Mouse (Mus musculus) erythroid progenitor cell, adult 5-6 weeks (primary cell): Measurements from ENCODE around the gene Etnk2. TPM values are rescaled to one million over a fixed set of nuclear protein-coding genes. Genes with fewer than 3 reads are reported as not detected.
"Not testable (repeated sequence)": the region's sequence is repeated elsewhere in the genome, so short reads cannot be mapped to it uniquely, and the experiment has no call there.

Experiments used
- ATAC-seq: replicated peaks from 2 replicates; pipeline ENCODE4 v1.8.0; 2016; ENCODE audit warnings: moderate number of reproducible peaks, mild to moderate bottlenecking, moderate TSS enrichment, inconsistent platforms; ENCODE audit not compliant: poor library complexity, low FRiP score, severe bottlenecking
- total RNA-seq, 2 experiments: library from RNA; stranded (forward) in 1 of 2; stranded (reverse) in 1 of 2; fragments of 150-400 nt in 1 of 2; fragments of 186-747, 209-891 nt in 1 of 2; gene quantifications; 2 replicates each; pipeline versions ENCODE4 v1.2.3 to v1.2.4; 2015 to 2017; ENCODE audit warnings: low replicate concordance in 2 of 2

Etnk2 gene
- total RNA-seq (2015; ENCODE audit: low replicate concordance) = not detected in 2 replicates
- not detected in 2 replicates for total RNA-seq (2017; ENCODE audit: low replicate concordance)

GRCm38 (mm10) chr1:133363276-133364021 lies at the start of gene Etnk2:
Gene Etnk2, plus strand, starts transcription at chr1:133363572.
- ATAC-seq = no peak

- no peak for ATAC-seq
Measured at GRCm38 (mm10) chr1:133314364-133314763, 49.0 kb upstream of the Etnk2 start.

- no peak for ATAC-seq
Measured at GRCm38 (mm10) chr1:133315775-133316174, 47.6 kb upstream of the Etnk2 start.

DNA sequence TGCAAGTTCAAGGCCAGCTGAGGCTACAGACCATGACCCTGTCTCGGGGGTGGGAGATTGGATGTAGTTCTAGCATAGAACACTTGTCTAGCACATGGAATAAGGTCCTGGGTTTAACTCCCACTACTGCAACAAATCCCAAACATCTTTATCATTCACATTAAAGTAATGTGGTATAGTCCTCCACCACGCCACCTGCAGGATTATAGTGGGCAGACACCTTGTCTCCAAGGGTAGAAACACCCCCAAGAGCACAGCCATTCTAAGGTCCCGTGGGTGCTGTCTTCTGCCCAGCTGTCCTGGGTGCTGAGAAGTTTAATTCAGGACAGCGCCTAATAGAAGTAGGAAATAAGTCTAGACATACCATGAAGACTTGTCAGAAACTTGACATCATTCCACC lies 46.8 kb upstream of the Etnk2 start:
- ATAC-seq = no peak

GRCm38 (mm10) chr1:133317149-133317548 lies 46.2 kb upstream of the Etnk2 start:
- ATAC-seq = no peak

DNA sequence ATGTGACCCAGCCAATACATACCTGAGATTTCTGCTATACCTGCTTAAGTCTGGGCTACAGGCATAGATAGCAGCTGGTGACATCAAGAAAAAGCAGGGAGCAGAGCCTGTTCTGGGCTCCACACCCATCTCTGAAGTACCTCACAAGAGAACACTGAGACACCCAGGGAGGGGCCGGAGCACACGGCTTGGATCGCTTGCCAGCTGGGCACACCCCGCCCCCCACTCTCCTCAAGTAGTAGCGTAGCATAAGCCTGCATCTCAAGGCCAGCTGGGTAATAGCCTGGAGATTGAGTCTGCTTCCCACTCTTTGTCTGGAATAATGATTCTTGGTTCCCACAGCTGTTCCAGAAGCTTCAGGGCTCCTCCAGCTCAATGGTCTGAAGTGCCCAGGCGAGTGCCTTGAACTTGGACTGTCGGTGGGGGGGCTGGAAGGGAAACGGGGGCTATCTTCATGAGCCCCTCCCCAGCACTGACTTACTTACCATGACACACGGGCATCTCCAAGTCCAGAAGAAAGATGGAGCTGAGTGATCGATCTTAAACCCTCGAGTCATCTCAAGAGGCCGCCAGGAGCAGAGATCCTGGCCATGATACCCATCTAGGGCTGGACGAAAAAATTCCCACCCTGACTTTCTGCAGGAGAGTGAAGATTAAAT lies 42.0 kb upstream of the Etnk2 start, which contains the start of gene Kiss1:
Gene Kiss1, plus strand, starts transcription at position 609 of the 659 bp plus-strand sequence.
- no peak for ATAC-seq

DNA sequence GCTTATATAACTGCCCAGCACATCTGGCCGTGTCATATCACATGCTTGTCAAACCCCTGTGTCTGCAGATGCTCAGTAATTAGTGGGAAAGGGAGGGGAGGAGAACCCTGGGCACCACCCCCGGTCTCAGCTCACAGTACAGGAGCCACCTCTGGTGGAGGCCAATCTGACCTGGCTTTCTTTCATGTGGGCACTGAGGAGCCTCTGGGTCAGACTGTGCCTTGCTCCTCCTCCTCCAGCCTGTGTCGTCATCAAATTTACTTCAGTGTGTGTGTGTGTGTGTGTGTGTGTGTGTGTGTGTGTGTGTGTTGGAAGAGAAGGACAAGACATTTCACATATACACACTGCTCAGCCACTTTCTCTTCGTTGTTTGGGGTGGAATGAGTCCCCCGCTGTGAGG lies 40.0 kb upstream of the Etnk2 start:
- no peak for ATAC-seq

- ATAC-seq = no peak
Measured at GRCm38 (mm10) chr1:133325951-133326350, 37.4 kb upstream of the Etnk2 start.

- no peak for ATAC-seq
Measured at GRCm38 (mm10) chr1:133327094-133327493, 36.3 kb upstream of the Etnk2 start.

GRCm38 (mm10) chr1:133328299-133328795 lies 35.0 kb upstream of the Etnk2 start:
- ATAC-seq = no peak

GRCm38 (mm10) chr1:133328896-133329637 lies 34.3 kb upstream of the Etnk2 start:
- no peak for ATAC-seq

DNA sequence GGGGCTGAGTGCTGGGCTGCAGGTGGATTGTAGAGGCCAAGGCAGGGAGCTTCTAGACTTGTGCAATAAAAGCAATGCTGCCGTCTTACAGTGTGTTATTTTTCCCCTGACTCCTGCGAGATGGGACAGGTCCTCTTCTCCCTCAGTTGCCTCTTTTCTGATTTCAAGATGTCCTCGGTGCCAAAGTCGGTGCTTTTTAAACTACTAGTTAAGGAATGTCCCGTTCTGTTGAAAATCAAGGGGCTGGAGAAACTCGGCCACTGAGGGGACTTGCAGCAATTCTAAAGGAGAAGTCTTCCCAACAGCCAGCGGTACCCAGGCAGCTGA lies 33.8 kb upstream of the Etnk2 start:
- ATAC-seq = no peak

GRCm38 (mm10) chr1:133331142-133331541 lies 32.2 kb upstream of the Etnk2 start:
- no peak for ATAC-seq

DNA sequence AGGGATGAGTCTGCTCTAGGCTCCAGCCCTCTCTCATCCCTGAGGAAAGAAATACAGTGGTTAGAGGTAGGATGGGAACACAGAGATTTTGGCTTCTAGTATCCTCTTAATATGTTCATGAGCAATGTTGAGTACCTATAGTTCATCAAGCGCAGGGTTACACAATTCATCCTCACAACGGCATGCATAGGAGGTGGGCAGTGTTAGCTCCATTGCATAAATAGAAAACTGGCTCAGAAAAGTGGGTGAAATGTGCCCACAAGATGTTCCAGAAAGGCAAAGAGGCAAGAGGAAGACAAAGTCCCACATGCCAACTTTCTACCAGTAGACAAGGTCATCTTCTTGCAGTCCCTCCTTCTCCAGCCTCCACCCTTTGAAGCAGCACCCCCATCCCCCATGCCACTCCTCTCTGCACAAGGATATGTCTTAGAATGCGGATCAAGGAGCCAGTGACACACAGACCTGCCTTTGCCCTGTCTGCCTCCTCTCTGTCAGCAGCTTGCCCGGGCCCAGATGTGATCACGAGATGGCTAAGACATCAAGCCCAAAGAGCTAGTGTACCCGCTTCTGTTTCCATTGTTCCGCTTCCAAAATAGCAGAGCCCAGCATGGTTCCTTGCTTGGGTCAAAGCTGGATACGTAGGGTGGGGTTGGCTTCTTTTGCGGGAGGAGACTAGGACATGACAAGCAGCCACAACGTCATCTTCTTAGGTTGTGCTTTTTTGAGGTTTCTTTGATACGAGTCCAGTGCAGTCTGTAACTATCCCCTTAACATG lies 30.5 kb upstream of the Etnk2 start:
- ATAC-seq = no peak

- no peak for ATAC-seq
Measured at GRCm38 (mm10) chr1:133333937-133334336, 29.4 kb upstream of the Etnk2 start.

GRCm38 (mm10) chr1:133340403-133340802 lies 23.0 kb upstream of the Etnk2 start:
- not testable (repeated sequence) for ATAC-seq

DNA sequence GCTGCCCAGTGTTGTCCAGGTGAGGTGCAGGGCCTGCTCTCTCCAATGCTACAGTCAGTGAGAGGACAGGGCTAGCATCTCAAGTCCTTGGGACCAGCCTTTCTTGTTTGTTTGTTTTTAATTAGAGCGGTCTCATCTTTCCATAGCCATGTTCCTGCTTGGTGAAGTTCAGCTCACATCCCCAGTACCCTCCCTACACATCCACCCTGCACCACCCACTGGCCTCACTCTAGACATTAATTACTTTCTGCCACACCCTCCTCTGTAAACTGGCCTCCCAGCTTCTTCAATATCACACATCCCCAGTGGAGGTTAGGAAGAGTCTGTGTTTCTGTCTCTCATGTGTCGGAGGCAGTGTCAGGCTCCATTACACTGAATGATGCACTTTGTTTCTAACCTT lies 19.0 kb upstream of the Etnk2 start:
- ATAC-seq = no peak

DNA sequence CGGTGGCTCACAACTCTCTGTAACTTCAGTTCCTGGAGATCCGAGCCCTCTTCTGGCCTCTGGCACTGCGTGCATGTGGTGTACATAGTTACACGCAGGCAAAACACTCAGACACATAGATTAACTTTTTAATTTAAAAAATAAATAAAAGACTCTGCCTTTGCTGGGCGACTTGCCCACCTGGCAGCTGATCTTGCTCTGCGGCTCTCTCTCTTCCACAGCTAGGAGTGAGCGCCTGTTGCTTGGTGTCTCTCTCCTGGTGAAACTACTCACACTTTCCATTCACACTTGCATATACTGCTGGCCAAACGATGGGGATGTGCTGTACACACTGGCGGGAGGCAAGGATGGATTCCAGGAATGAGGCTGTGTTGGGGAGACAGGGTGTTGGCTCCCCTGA lies 16.8 kb upstream of the Etnk2 start:
- ATAC-seq = no peak

DNA sequence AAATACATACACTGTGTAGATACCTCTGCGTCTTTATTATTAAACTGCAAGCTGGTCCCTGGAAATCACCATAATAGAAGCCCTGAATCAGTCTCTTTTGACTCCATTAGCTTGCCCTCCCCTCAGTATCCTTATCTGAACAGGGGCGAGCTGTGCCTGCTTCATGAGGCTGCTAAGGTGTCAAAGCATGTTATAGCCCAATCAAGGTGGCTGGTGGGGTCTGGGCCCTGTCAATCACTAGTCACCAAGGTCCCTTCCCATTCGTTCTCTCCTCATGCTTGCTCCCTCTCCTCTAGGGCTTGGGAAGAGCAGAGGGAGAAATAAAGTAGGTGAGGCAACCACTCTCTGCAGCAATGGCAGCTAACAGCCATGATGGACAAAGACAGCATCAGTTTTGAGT lies 16.1 kb upstream of the Etnk2 start:
- ATAC-seq = no peak
